Mouse (Mus musculus): ENCODE measurements around the gene Gm8297. TPM values are rescaled to one million over a fixed set of nuclear protein-coding genes. Genes with fewer than 3 reads are reported as not detected.
"Not testable (repeated sequence)": the region's sequence is repeated elsewhere in the genome, so short reads cannot be mapped to it uniquely, and the experiment has no call there.

The Gm8297 gene
- not detected for total RNA-seq (2021)
- long read RNA-seq, experiment 1, result 0 reads
- long read RNA-seq, experiment 2, result 0 reads

- intact Hi-C loops (cut with DNase I); DNase-seq (ENCODE audit: low spot score in 2 of 2): not testable (repeated sequence)
These were observed at the start of gene Gm8297 for GRCm38 (mm10) chr14:4983635-4984034. Gm8297 (plus strand) TSS chr14:4983935.

DNA sequence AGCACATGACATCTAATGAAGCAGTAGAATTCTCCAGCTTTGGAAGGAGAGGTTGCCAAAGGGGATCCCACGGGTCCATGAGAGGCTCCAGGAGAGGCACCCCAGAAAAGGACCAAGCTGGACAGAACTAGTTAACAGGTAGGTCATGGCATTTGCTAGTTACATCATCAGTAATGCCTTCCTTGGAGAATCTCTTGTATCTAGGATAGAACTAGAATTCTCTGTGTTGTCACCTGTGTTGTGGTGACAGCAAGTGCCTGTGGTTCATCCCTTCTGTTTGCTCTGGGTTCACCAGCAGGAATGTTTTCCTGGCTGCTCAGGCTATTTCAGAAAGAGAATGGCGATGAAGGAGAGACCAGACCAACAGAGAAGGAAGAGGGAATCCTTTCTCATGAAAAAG lies 31.9 kb downstream of the Gm8297 start, which contains the start of gene Gm3298:
TSS of gene Gm3298 (plus strand) at position 301 of the 400 bp plus-strand sequence.
- intact Hi-C loops (cut with DNase I); DNase-seq (ENCODE audit: low spot score in 2 of 2): not testable (repeated sequence)

Other genes with a start within 250 kb of the Gm8297 start
- gene Gm9602, start 207.6 kb upstream of the Gm8297 start, total RNA-seq (2021), result not detected
- not detected for gene Gm3269, start 145.8 kb upstream of the Gm8297 start, total RNA-seq (2021)
- 1 to 10 TPM; 7.5 to 8.5 TPM for gene Gm3264, start 128.4 kb upstream of the Gm8297 start, total RNA-seq (2021)
- gene Gm3278, start 91.5 kb upstream of the Gm8297 start, total RNA-seq (2021), result not detected
- gene Gm3298, start 32.0 kb downstream of the Gm8297 start, total RNA-seq (2021), result not detected
- not detected for gene 4930555G01Rik, start 66.7 kb downstream of the Gm8297 start, total RNA-seq (2021)
- 1 to 10 TPM; 2.7 to 3.1 TPM for gene Gm8281, start 87.1 kb downstream of the Gm8297 start, total RNA-seq (2021)
- not detected for gene Gm8279, start 147.6 kb downstream of the Gm8297 start, total RNA-seq (2021)
- not detected for gene Gm3317, start 180.6 kb downstream of the Gm8297 start, total RNA-seq (2021)
- not detected for gene Gm8271, start 201.9 kb downstream of the Gm8297 start, total RNA-seq (2021)

All from left cerebral cortex, postnatal 14 days (tissue).